Mouse (Mus musculus): ENCODE data around the gene Traf5.

DNA sequence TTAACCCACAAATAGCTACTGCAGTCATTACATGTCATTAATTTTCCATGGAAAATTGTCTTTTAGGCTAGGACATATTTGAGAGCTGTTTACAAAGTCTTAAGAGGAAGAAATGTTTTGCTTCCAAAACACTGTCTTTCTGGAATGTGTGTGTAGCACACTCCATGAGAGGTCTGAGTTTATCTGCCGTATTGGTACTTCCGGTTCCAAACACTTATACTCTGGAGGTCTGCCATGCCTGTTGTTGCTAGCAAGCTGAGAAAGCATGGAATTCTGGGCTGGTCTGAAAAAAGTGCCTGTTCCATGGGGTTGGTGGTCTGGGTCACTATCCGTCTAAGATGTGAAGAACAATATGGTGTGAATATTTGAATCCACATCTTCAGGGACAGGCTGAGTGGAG is 103.7 kb downstream of the Traf5 start:
- TF ChIP-seq CTCF (IDR thresholded peaks at IDR 0.05; ENCODE audit: borderline replicate concordance, extremely low read depth, insufficient read depth, insufficient read length): no peak
- no peak for TF ChIP-seq POLR2A (IDR thresholded peaks at IDR 0.05; ENCODE audit: borderline replicate concordance, extremely low read depth, insufficient read depth, insufficient read length, poor library complexity, severe bottlenecking)

Data from brain, embryonic 14.5 days (tissue).